Mouse (Mus musculus) midbrain, postnatal 0 days (tissue): ENCODE measurements at regions not wholly inside any gene's neighbourhood (a gene's known extent, or its start where the extent isn't known, plus 50 kb on each side); places are given as distances from the start of the nearest gene placed in this dataset.

Experiments used
- ATAC-seq: fragments of 200-750 bp; cut with Nextera tagmentation; 2 replicates; pipeline ENCODE4 v1.8.0; 2017; ENCODE audit warnings: moderate number of reproducible peaks, mild to moderate bottlenecking, moderate TSS enrichment, moderate library complexity; ENCODE audit not compliant: low FRiP score
- DNase-seq: peaks from one replicate; pipeline ENCODE4 v3.0.0-alpha.2; 2015; ENCODE audit warnings: low spot score
- H3K27ac ChIP-seq: fragments of 300-500 bp; sonication (generic); 2 replicates; pipeline ENCODE4 v1.5.1; 2014; ENCODE audit warnings: low read depth, mild to moderate bottlenecking, low read length, mixed read lengths
- H3K27me3 ChIP-seq: fragments of 300-500 bp; sonication (generic); 2 replicates; pipeline ENCODE4 v1.6.1; 2014; ENCODE audit warnings: low read length, control low read depth, mixed read lengths; ENCODE audit not compliant: insufficient read depth
- H3K36me3 ChIP-seq: fragments of 300-500 bp; sonication (generic); 2 replicates; pipeline ENCODE4 v1.6.1; 2014; ENCODE audit warnings: low read length, control low read depth, mixed read lengths; ENCODE audit not compliant: insufficient read depth
- H3K4me1 ChIP-seq: fragments of 300-500 bp; sonication (generic); 2 replicates; pipeline ENCODE4 v1.6.1; 2014; ENCODE audit warnings: mild to moderate bottlenecking, control low read depth, antibody characterized with exemption, low read length, mixed read lengths; ENCODE audit not compliant: insufficient read depth
- H3K4me2 ChIP-seq: fragments of 300-500 bp; sonication (generic); 2 replicates; pipeline ENCODE4 v1.6.1; 2014; ENCODE audit warnings: low read depth, mild to moderate bottlenecking, low read length, mixed read lengths; ENCODE audit not compliant: poor library complexity, severe bottlenecking
- H3K4me3 ChIP-seq: fragments of 300-500 bp; sonication (generic); 2 replicates; pipeline ENCODE4 v1.5.1; 2014; ENCODE audit warnings: low read depth, mild to moderate bottlenecking, low read length, moderate library complexity
- H3K9ac ChIP-seq: fragments of 300-500 bp; sonication (generic); replicated peaks from 2 replicates; pipeline ENCODE4 v1.6.1; 2014; ENCODE audit warnings: mild to moderate bottlenecking, low read length, moderate library complexity, mixed read lengths; ENCODE audit not compliant: poor library complexity, severe bottlenecking
- H3K9me3 ChIP-seq: fragments of 300-500 bp; sonication (generic); 2 replicates; pipeline ENCODE4 v1.6.1; 2016; ENCODE audit warnings: low read length, control low read depth
- CTCF ChIP-seq: IDR thresholded peaks from 2 replicates; pipeline ENCODE4 v1.5.1; 2016; ENCODE audit warnings: antibody characterized with exemption, mild to moderate bottlenecking
- WGBS: fragments of 180-500 bp; shearing (Covaris S2); extraction: QIAGEN DNeasy Blood & Tissue Kit; methylation state at CpG from one replicate; pipeline ENCODE4 v1.1.7; 2014; 5-methylcytosine and 5-hydroxymethylcytosine counted together

GRCm38 (mm10) chr1:71874037-71874436, 221.0 kb upstream of the Fn1 start:
- 90% methylated on average over 2 of the region's 2 CpGs for WGBS
- Histone ChIP-seq H3K27me3 (no peaks in the 10 kb centered on the region), H3K27ac (no peak overlapping the region), H3K4me2 (no peak overlapping the region), H3K4me1 (no peaks in the 10 kb centered on the region), H3K9me3 (no peaks in the 10 kb centered on the region), H3K4me3 (no peak overlapping the region), H3K36me3 (no peaks in the 10 kb centered on the region), H3K9ac (no peak overlapping the region)
- ATAC-seq (no peak), DNase-seq (no peak)
- TF ChIP-seq CTCF, result no peak

GRCm38 (mm10) chr1:71865670-71866069, 212.7 kb upstream of the Fn1 start:
- H3K4me2 ChIP-seq, result no peak overlapping the region
- no peaks in the 10 kb centered on the region for H3K27me3 ChIP-seq
- no peak for ATAC-seq
- DNase-seq, result no peak
- WGBS, result 76% methylated on average over 4 of the region's 4 CpGs
- no peak for TF ChIP-seq CTCF
- no peak overlapping the region for H3K27ac ChIP-seq
- H3K36me3 ChIP-seq, result no peaks in the 10 kb centered on the region
- H3K9ac ChIP-seq, result no peak overlapping the region
- no peaks in the 10 kb centered on the region for H3K9me3 ChIP-seq
- no peaks in the 10 kb centered on the region for H3K4me1 ChIP-seq
- no peak overlapping the region for H3K4me3 ChIP-seq

GRCm38 (mm10) chr1:71864749-71865148, 211.7 kb upstream of the Fn1 start:
- no peaks in the 10 kb centered on the region for H3K9me3 ChIP-seq
- no peak overlapping the region for H3K9ac ChIP-seq
- no peak for ATAC-seq
- 57% methylated on average over 9 of the region's 9 CpGs for WGBS
- H3K4me1 ChIP-seq, result no peaks in the 10 kb centered on the region
- no peak for DNase-seq
- H3K4me2 ChIP-seq, result no peak overlapping the region
- H3K36me3 ChIP-seq, result no peaks in the 10 kb centered on the region
- no peak overlapping the region for H3K4me3 ChIP-seq
- H3K27me3 ChIP-seq, result no peaks in the 10 kb centered on the region
- H3K27ac ChIP-seq, result no peak overlapping the region
- TF ChIP-seq CTCF, result no peak

- Histone ChIP-seq H3K4me3 (no peak overlapping the region), H3K27me3 (no peaks in the 10 kb centered on the region), H3K9me3 (no peaks in the 10 kb centered on the region), H3K4me2 (no peak overlapping the region), H3K9ac (no peak overlapping the region), H3K27ac (no peak overlapping the region), H3K36me3 (no peaks in the 10 kb centered on the region), H3K4me1 (no peaks in the 10 kb centered on the region)
- no peak for ATAC-seq
- DNase-seq, result no peak
- 99% methylated on average over 2 of the region's 2 CpGs for WGBS
- no peak for TF ChIP-seq CTCF
These were observed 200.2 kb upstream of the Fn1 start for GRCm38 (mm10) chr1:71853212-71853611.

GRCm38 (mm10) chr1:71851268-71851667, 198.3 kb upstream of the Fn1 start:
- Histone ChIP-seq H3K4me2 (no peak overlapping the region), H3K27me3 (no peaks in the 10 kb centered on the region), H3K27ac (no peak overlapping the region), H3K9ac (no peak overlapping the region), H3K4me1 (no peaks in the 10 kb centered on the region), H3K4me3 (no peak overlapping the region), H3K9me3 (no peaks in the 10 kb centered on the region), H3K36me3 (no peaks in the 10 kb centered on the region)
- WGBS, result 89% methylated on average over 8 of the region's 8 CpGs
- no peak for ATAC-seq
- TF ChIP-seq CTCF, result no peak
- DNase-seq, result no peak

GRCm38 (mm10) chr1:71848656-71849055, 195.7 kb upstream of the Fn1 start:
- H3K27ac ChIP-seq, result no peak overlapping the region
- no peaks in the 10 kb centered on the region for H3K9me3 ChIP-seq
- ATAC-seq (no peak), DNase-seq (no peak)
- no peak overlapping the region for H3K4me2 ChIP-seq
- TF ChIP-seq CTCF, result no peak
- H3K9ac ChIP-seq, result no peak overlapping the region
- no peaks in the 10 kb centered on the region for H3K27me3 ChIP-seq
- no peak overlapping the region for H3K4me3 ChIP-seq
- WGBS, result 95% methylated on average over 5 of the region's 5 CpGs
- no peaks in the 10 kb centered on the region for H3K4me1 ChIP-seq
- H3K36me3 ChIP-seq, result no peaks in the 10 kb centered on the region
